Mouse (Mus musculus): Measurements from ENCODE around the gene Abcc9. TPM values are rescaled to one million over a fixed set of nuclear protein-coding genes. Genes with fewer than 3 reads are reported as not detected.

Gene Abcc9
- polyA plus RNA-seq (2015; fragmentation: Nextera tagmentation; extraction: Ambion mirVana): 15.1 and 18.6 TPM in 2 replicates

GRCm38 (mm10) chr6:142701652-142702637 lies at the start of gene Abcc9:
Abcc9 (minus strand) TSS chr6:142702315.

DNA sequence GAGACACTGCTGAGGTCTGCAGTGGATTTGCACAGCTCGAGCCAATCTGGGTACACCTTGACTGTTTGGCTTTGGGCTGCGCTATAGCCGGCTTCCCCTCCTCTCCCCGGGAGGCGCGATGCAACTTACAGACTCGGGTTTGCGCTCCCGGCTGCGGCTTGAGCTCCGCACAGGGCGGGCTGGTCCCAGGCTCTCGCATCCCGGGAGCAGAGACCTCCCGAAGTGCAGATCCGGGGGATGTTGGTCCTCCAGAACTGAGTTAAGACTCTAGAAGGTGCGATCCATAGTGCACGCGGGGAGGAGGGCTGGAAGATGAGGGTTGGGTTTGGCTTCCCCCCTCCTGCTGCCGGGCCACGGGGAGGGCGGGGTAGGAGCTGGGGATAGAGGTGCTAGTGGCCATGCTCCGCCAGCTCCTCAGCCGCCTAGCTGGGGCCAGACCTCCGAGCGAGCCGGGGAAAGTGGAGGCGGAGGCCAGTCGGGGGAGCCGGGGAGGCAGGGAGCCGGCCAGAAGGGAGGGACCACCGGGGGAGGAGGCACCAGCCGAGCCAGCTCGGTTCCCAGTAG lies 131.0 kb downstream of the Abcc9 start, which contains the start of gene Kcnj8:
Gene Kcnj8 (minus strand): TSS at position 560 of the 564 bp plus-strand sequence.

Other genes starting within 250 kb of the Abcc9 start
- 0.17 TPM in 1 of 2 replicates, not detected in the other for gene Gys2, start 229.2 kb downstream of the Abcc9 start, polyA plus RNA-seq (2015; fragmentation: Nextera tagmentation; extraction: Ambion mirVana)
- gene Ldhb, start 194.4 kb downstream of the Abcc9 start, polyA plus RNA-seq (2015; fragmentation: Nextera tagmentation; extraction: Ambion mirVana): 195 and 214 TPM in 2 replicates
- 23.6 and 30.3 TPM in 2 replicates for gene Kcnj8, start 130.7 kb downstream of the Abcc9 start, polyA plus RNA-seq (2015; fragmentation: Nextera tagmentation; extraction: Ambion mirVana)
- 33.6 and 38.6 TPM in 2 replicates for gene Cmas, start 54.4 kb upstream of the Abcc9 start, polyA plus RNA-seq (2015; fragmentation: Nextera tagmentation; extraction: Ambion mirVana)
- not detected in 2 replicates for gene Sult6b2, start 102.2 kb upstream of the Abcc9 start, polyA plus RNA-seq (2015; fragmentation: Nextera tagmentation; extraction: Ambion mirVana)